Mouse (Mus musculus): ENCODE data around the gene Ttc39a. TPM values are rescaled to one million over a fixed set of nuclear protein-coding genes. Genes with fewer than 3 reads are reported as not detected.

Gene Ttc39a
- polyA plus RNA-seq, 1 experiment from 2014 or later: 0.71 TPM

DNA sequence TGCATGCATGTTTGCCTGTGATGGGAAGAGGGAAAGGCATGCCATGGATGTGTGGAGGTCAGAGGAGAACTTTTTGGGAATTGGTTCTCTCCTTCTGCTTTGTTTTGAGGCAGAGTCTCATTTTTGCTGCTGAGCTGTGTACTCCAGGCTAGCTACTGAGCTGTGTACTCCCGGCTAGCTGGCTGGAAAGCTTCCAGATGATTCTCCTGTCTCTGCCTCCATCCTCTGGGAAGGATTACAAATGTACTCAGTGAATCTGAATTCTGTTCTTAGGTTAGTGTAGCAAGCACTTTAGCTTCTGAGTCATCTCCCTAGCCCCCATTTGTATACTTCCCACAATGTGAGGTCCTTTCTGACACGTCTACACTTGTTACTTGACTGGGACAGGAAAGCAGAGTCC, 17.0 kb downstream of the Ttc39a start:
- Histone ChIP-seq H3K9me3 (no peaks in the 10 kb centered on the region), H3K9ac (replicated peaks) (no peak overlapping the region), H3K4me2 (replicated peaks) (no peak overlapping the region), H3K4me3 (no peak overlapping the region), H3K4me1 (no peaks in the 10 kb centered on the region), H3K27me3 (no peaks in the 10 kb centered on the region), H3K27ac (replicated peaks) (no peak overlapping the region), H3K36me3 (no peaks in the 10 kb centered on the region)
- no peak for ATAC-seq (replicated peaks)
- WGBS: 65% methylated on average over 2 of the region's 2 CpGs

GRCm38 (mm10) chr4:109427058-109427457, 20.6 kb downstream of the Ttc39a start:
- no peaks in the 10 kb centered on the region for H3K36me3 ChIP-seq
- no peak overlapping the region for H3K27ac ChIP-seq (replicated peaks)
- no peaks in the 10 kb centered on the region for H3K27me3 ChIP-seq
- H3K9ac ChIP-seq (replicated peaks): no peak overlapping the region
- no peak for ATAC-seq (replicated peaks)
- 67% methylated on average over 1 of the region's 1 CpGs for WGBS
- no peaks in the 10 kb centered on the region for H3K9me3 ChIP-seq
- no peak overlapping the region for H3K4me2 ChIP-seq (replicated peaks)
- H3K4me1 ChIP-seq: no peaks in the 10 kb centered on the region
- H3K4me3 ChIP-seq: no peak overlapping the region

- Histone ChIP-seq H3K4me2 (replicated peaks) (no peak overlapping the region), H3K4me3 (no peak overlapping the region), H3K27ac (replicated peaks) (no peak overlapping the region), H3K9me3 (no peaks in the 10 kb centered on the region), H3K27me3 (no peaks in the 10 kb centered on the region), H3K36me3 (no peaks in the 10 kb centered on the region), H3K9ac (replicated peaks) (no peak overlapping the region), H3K4me1 (no peaks in the 10 kb centered on the region)
- ATAC-seq (replicated peaks): no peak
- WGBS: 90% methylated on average over 7 of the region's 7 CpGs
These were observed 23.8 kb downstream of the Ttc39a start for GRCm38 (mm10) chr4:109430250-109430649.

DNA sequence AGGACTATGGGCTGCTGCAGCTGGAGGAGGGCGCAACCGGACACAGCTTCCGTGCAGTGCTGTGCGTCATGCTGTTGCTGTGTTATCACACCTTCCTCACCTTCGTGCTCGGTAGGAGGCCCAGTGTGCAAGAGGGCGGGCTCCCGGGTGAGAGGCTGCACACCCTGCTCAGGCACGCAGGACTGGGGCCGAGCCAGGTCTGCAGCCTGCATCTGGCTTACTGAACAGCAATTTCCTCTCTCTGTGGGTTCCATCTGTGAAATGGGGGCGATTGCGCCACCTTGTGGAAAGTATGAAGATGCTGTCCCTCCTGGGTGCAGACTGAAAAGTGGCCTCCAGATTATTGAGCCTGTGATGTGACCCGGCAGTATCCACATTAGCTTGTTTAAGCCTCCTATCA, 24.4 kb downstream of the Ttc39a start:
- 59% methylated on average over 13 of the region's 13 CpGs for WGBS
- peak; percentile 38; the same call in 1 of the 2 replicates for ATAC-seq (replicated peaks)
- Histone ChIP-seq H3K4me1 (no peaks in the 10 kb centered on the region), H3K4me2 (replicated peaks) (no peak overlapping the region), H3K27me3 (no peaks in the 10 kb centered on the region), H3K36me3 (no peaks in the 10 kb centered on the region), H3K27ac (replicated peaks) (no peak overlapping the region), H3K9ac (replicated peaks) (no peak overlapping the region), H3K9me3 (no peaks in the 10 kb centered on the region), H3K4me3 (no peak overlapping the region)

GRCm38 (mm10) chr4:109432668-109433375, 26.4 kb downstream of the Ttc39a start:
- H3K4me3 ChIP-seq: no peak overlapping the region
- no peak for ATAC-seq (replicated peaks)
- no peak overlapping the region for H3K4me2 ChIP-seq (replicated peaks)
- H3K4me1 ChIP-seq: no peaks in the 10 kb centered on the region
- no peaks in the 10 kb centered on the region for H3K36me3 ChIP-seq
- H3K27me3 ChIP-seq: no peaks in the 10 kb centered on the region
- no peaks in the 10 kb centered on the region for H3K9me3 ChIP-seq
- H3K9ac ChIP-seq (replicated peaks): no peak overlapping the region
- WGBS: 80% methylated on average over 16 of the region's 16 CpGs
- H3K27ac ChIP-seq (replicated peaks): no peak overlapping the region

DNA sequence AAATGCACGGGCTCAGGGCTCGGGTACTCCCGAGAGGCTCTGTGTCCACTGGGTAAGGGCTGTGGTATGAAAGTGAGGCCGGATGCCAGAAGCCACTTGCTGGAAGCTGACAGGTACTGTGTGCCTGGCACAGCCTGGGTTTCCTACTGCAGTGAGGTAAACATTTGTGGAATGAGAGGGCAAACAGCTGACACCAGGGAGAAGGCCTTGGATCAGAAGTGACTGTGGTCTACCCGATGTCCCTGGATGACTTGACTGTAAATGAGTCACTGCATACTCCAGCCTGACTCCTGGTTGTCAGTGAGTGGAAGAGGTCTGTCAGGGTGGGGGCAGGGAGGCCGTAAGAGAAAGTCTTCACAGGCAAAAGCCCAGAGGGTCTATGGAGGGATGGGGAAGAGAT, 27.2 kb downstream of the Ttc39a start:
- H3K4me1 ChIP-seq: no peaks in the 10 kb centered on the region
- no peak overlapping the region for H3K4me2 ChIP-seq (replicated peaks)
- H3K27me3 ChIP-seq: no peaks in the 10 kb centered on the region
- H3K9ac ChIP-seq (replicated peaks): no peak overlapping the region
- H3K36me3 ChIP-seq: no peaks in the 10 kb centered on the region
- no peak overlapping the region for H3K27ac ChIP-seq (replicated peaks)
- no peaks in the 10 kb centered on the region for H3K9me3 ChIP-seq
- 85% methylated on average over 6 of the region's 6 CpGs for WGBS
- ATAC-seq (replicated peaks): no peak
- no peak overlapping the region for H3K4me3 ChIP-seq

GRCm38 (mm10) chr4:109434256-109434655, 27.8 kb downstream of the Ttc39a start:
- Histone ChIP-seq H3K9ac (replicated peaks) (no peak overlapping the region), H3K9me3 (no peaks in the 10 kb centered on the region), H3K4me2 (replicated peaks) (no peak overlapping the region), H3K4me1 (no peaks in the 10 kb centered on the region), H3K27me3 (no peaks in the 10 kb centered on the region), H3K27ac (replicated peaks) (no peak overlapping the region), H3K36me3 (no peaks in the 10 kb centered on the region), H3K4me3 (no peak overlapping the region)
- ATAC-seq (replicated peaks): no peak
- 93% methylated on average over 1 of the region's 1 CpGs for WGBS

- H3K4me1 ChIP-seq: no peaks in the 10 kb centered on the region
- 53% methylated on average over 9 of the region's 9 CpGs for WGBS
These were observed 31.8 kb downstream of the Ttc39a start for GRCm38 (mm10) chr4:109437913-109438878.

GRCm38 (mm10) chr4:109439101-109439500, 32.7 kb downstream of the Ttc39a start:
- 76% methylated on average over 8 of the region's 8 CpGs for WGBS
- Histone ChIP-seq H3K27me3 (no peaks in the 10 kb centered on the region), H3K27ac (replicated peaks) (no peak overlapping the region), H3K4me3 (no peak overlapping the region), H3K36me3 (no peaks in the 10 kb centered on the region), H3K4me2 (replicated peaks) (no peak overlapping the region), H3K9me3 (no peaks in the 10 kb centered on the region), H3K4me1 (no peaks in the 10 kb centered on the region), H3K9ac (replicated peaks) (no peak overlapping the region)
- no peak for ATAC-seq (replicated peaks)

More at GRCm38 (mm10) chr4:109437913-109438878, 31.8 kb downstream of the Ttc39a start:
- H3K4me3 ChIP-seq: no peak overlapping the region
- no peaks in the 10 kb centered on the region for H3K9me3 ChIP-seq
- H3K27me3 ChIP-seq: no peaks in the 10 kb centered on the region
- peak; percentile 56 for ATAC-seq (replicated peaks)
- H3K9ac ChIP-seq (replicated peaks): no peak overlapping the region
- H3K27ac ChIP-seq (replicated peaks): no peak overlapping the region
- H3K36me3 ChIP-seq: no peaks in the 10 kb centered on the region
- no peak overlapping the region for H3K4me2 ChIP-seq (replicated peaks)

DNA sequence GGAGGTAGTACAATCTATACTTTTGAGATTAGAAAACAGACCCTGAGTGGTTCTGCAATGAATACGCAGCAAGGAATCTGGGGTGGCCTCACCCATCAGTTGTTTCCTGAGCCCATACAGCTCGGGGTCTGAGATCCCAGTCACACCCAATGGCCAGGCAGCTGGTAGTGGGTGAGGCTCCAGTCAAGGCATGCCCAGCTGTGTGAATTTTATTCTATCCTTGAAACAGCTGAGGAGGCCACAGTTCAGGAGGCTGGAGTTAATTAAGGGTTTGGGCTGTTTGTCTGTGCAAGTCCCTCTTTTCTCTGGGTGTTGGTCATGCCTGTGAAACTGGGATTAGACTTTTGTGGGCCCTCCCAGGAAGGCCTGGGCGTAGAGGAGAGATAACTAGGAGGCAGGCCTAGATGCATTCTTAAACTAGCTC, 33.4 kb downstream of the Ttc39a start:
- 77% methylated on average over 3 of the region's 3 CpGs for WGBS
- H3K4me2 ChIP-seq (replicated peaks): no peak overlapping the region
- no peak overlapping the region for H3K9ac ChIP-seq (replicated peaks)
- H3K27ac ChIP-seq (replicated peaks): no peak overlapping the region
- no peaks in the 10 kb centered on the region for H3K9me3 ChIP-seq
- no peak for ATAC-seq (replicated peaks)
- H3K4me3 ChIP-seq: no peak overlapping the region
- no peaks in the 10 kb centered on the region for H3K36me3 ChIP-seq
- H3K4me1 ChIP-seq: no peaks in the 10 kb centered on the region
- H3K27me3 ChIP-seq: no peaks in the 10 kb centered on the region

DNA sequence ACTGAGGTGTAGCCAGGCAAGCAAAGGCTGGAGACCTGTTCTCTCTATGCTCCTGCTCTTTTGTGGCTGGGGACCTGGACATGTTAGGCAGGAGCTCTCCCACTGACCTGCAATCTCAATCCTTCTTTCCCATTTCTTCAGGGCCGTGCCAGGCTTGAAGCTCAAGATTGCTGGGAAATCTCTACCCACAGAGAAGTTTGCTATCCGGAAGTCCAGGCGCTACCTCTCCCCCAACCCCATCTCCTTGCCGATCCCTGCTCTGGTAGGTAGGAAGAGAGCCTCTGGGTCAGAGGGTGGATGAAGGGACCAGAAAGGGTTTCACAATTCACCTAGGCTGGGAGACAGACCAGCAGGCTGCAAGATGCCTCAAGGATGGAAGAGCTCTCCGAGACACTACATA, 34.0 kb downstream of the Ttc39a start:
- Histone ChIP-seq H3K9ac (replicated peaks) (no peak overlapping the region), H3K27ac (replicated peaks) (no peak overlapping the region), H3K27me3 (no peaks in the 10 kb centered on the region), H3K4me3 (no peak overlapping the region), H3K9me3 (no peaks in the 10 kb centered on the region), H3K36me3 (no peaks in the 10 kb centered on the region), H3K4me2 (replicated peaks) (no peak overlapping the region), H3K4me1 (no peaks in the 10 kb centered on the region)
- WGBS: 90% methylated on average over 5 of the region's 5 CpGs
- no peak for ATAC-seq (replicated peaks)

DNA sequence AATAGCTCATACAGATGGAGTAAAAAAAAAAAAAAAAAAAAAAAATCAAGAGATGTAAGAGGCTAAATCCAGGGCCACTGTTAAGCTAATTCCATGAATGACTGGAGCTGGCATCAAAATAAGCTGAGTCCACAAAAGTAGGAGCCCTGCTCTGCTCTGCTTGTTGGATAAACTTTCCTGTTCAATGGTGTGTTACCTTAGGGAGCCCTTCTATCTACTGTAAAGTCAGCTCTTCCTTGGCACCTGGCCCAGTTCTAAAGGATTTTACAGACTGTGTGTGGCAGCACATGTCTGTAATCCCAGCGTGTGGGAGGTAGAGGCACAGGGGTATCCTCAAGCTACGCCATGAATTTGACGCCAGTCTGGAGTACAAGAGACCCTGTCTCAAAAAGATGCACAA, 34.6 kb downstream of the Ttc39a start:
- no peak overlapping the region for H3K9ac ChIP-seq (replicated peaks)
- H3K4me3 ChIP-seq: no peak overlapping the region
- no peak for ATAC-seq (replicated peaks)
- no peaks in the 10 kb centered on the region for H3K4me1 ChIP-seq
- H3K9me3 ChIP-seq: no peaks in the 10 kb centered on the region
- H3K36me3 ChIP-seq: no peaks in the 10 kb centered on the region
- WGBS: 81% methylated on average over 3 of the region's 3 CpGs
- H3K27me3 ChIP-seq: no peaks in the 10 kb centered on the region
- H3K27ac ChIP-seq (replicated peaks): no peak overlapping the region
- no peak overlapping the region for H3K4me2 ChIP-seq (replicated peaks)

All from forebrain, embryonic 15.5 days (tissue).